Mouse (Mus musculus): ENCODE data around the gene Shmt2.

DNA sequence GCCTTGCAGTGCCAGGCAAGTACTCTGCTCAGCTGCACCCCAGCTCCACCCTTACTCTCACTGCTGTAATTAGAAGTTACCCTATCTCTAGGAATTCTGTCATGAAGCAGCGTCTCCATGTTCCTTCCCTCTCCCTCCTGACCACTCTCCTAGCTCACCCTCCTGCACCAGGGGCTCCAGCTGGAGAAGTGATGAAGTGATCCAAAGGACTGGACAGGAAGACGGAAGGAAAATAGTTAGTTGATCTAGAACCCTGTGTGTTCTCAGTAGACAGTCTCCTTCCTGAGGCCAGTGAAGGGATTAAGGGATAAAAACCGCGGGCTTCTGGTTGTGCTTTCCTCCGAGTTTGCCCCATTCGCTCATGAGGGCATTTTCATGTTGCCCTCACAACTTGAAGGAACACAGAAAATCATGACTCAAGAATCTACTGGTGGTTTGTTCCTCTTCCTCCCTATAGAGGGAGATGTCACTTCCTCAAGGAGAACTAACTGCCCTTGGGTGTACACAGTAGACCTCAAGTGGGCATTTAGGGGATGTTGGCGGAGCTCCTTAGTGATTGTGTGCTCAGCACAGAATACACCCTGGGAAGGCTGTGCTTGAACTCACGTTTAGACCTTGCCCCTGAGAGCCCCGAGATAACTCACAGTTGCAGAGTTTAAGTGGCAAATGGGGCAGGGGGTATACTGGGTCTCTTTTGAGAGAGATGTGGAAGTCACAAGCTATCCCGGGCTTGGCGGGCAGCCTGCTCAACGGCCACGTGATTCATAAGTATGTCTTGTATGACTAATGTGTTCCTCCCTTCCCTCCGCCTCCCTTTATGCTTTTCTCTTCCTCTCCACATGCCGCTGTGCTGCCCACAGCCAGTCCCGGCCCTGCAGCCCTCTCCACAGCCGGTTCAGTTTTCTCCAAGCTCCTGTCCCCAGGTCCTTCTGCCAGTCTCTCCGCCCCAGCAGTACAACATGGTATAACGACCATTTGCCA lies 41.1 kb downstream of the Shmt2 start:
- TF ChIP-seq CTCF (IDR thresholded peaks at IDR 0.05; ENCODE audit: low read depth) (no peak), EP300 (IDR thresholded peaks at IDR 0.05; ENCODE audit: low read depth) (no peak)

All from heart, postnatal 0 days (tissue).